Mouse (Mus musculus) adrenal gland, adult 2 months (tissue): Measurements from ENCODE around the gene Chic2. TPM values are rescaled to one million over a fixed set of nuclear protein-coding genes. Genes with fewer than 3 reads are reported as not detected.

Experiments
- DNase-seq: peaks from one replicate; pipeline ENCODE4 v3.0.0; 2021
- polyA plus RNA-seq: library from polyadenylated mRNA; depleted of rRNA; stranded (reverse); fragments of >200 nt; gene quantifications from 2 replicates; pipeline ENCODE4 v1.2.3, GENCODE M21; 2012; rRNA removed
- total RNA-seq, 2 experiments: library from RNA; stranded (reverse); gene quantifications; 2 replicates each; pipeline ENCODE4 v1.2.3; 2021

Chic2 gene
- total and polyA plus RNA-seq, 3 experiments = 1.1 to 32.2 (median 25.6) TPM

- DNase-seq = peak; percentile 94
Observed at GRCm38 (mm10) chr5:74974726-74975411, 69.7 kb downstream of the Chic2 start.

DNA sequence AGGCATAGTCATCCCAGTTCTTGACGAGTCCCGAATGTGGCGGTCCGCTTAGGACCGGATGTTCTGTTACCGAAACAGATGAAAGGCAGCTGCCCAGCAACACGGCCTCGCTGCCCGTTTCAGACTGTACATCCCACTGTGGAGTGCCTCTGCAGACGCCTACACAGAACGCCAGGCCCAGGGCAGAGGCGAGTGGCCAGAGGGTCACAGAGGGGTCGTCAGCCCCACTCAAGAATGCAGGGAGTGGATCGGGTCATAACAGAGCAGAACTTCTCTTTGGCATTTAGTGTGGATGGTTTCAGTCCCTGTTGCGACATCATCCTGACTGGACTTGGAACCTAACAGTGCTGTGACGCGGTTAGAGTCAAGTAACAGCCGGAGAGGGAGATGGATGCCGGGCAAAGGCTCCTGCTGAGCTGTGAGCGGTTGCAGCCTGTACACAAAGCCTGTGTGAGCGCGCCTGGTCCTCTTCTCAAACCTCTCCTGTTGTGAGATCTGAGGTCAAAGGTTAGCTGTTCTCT lies 70.5 kb downstream of the Chic2 start:
- DNase-seq = peak; percentile 65

- DNase-seq = no peak
Observed at GRCm38 (mm10) chr5:74971418-74971817, 73.2 kb downstream of the Chic2 start.

DNA sequence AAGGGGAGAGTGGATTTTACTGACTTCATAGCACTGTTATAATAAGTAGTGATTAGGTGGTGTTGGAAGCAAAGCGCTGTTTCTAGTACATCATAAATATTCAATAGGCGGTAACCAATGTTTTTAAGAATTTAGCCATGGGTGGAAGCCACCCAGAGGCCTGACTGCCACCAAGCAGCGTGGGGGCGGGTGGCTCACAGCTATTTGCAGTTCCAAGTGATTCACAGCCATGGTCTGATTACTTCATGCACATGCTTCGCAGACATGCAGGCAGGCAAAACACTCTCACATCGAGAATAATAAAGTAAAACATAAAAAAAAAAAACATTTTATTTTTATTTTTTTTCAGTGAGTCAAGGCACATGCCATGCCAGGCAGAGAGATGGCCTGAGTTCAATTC lies 75.2 kb downstream of the Chic2 start:
- no peak for DNase-seq

GRCm38 (mm10) chr5:74967882-74968281 lies 76.7 kb downstream of the Chic2 start:
- no peak for DNase-seq

DNA sequence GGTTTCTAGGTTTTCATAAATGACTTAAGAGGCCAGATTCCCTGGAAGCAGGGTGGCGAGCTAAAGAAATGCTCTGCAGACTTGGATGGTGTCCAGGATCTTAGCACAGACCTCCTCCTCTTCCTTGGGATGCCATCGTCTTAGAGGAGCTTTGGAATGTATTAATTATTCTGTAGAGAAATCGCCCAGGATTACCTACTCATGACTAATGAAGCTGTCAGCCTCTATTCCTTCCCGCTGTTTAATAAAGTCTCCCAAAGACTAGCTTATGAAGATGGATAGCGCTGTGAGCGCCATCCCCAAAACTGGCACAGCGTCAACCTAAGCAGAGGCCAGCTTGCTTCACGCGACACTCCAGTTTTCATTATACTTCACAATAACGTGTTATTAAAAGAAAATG lies 77.7 kb downstream of the Chic2 start:
- DNase-seq = no peak

DNA sequence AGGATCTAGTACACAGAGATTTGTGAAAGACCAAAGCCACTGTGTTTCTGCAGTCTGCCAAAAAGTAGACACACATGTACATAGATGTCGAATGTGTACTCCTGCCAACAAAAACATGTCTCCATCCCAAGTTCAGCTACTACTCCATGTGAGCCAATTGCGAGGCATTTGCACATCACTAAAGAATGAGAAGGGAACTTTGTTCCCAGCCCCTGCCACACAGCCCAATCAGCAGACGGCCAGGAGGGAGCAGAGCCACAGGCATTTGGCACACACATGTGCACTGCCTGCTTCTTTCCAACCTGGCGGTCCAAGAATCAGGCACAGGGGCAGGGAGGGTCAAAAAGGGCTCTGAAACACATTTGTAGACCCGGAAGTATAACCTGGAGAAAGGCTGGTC lies 81.8 kb downstream of the Chic2 start:
- DNase-seq = no peak

DNA sequence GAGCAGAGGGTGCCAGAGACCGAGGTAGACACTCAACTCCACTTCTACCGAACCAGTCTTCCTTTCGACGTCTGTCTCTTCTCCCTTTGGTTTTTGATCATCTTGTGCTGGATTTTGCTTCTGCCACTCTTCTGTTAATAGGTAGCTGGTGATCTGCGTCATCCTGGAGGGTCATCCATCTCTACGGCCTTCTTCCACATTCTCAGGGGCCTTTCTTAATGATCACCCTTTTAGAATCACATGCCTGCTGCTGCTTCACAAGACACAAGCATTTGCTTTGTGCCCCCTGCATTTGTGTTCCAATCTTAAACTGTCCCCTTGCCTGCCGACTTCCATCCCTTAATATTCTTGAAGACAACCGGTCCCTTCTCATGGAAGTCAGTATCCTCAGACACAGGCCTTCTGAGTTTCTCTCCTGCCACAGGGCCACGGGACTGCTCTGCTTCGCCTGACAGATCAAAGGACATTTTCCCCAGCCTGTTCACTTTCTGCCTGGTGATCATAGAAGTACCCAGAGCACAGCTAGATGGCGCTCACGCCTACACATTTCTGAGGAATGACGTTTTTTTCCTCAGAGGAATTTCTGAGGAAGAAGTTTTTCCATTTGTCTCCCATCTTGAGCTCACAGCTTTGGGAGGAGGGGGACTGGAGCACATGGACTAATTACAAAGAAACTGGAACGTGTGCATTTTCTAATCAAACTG lies 83.6 kb downstream of the Chic2 start:
- peak; percentile 49 for DNase-seq

DNA sequence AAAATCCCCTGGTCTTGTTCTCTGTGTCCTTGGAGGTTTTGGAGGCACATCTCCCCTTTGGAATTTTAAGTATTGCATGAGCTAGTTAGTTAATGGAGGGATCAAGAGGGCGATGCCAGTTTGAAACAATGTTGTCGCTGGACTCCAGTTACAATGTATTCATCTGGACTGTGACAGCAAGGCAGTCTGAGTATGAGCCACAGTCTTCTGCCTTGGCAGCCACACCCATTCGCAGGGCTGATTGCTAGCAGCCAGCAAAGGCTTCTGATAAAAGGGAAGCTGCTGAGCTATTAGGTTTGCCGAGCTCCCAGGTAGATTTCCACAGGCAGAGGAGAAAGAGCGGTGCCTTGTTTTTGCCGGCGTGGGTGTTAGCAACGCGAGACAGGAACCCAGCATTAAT lies 84.3 kb downstream of the Chic2 start:
- no peak for DNase-seq

DNA sequence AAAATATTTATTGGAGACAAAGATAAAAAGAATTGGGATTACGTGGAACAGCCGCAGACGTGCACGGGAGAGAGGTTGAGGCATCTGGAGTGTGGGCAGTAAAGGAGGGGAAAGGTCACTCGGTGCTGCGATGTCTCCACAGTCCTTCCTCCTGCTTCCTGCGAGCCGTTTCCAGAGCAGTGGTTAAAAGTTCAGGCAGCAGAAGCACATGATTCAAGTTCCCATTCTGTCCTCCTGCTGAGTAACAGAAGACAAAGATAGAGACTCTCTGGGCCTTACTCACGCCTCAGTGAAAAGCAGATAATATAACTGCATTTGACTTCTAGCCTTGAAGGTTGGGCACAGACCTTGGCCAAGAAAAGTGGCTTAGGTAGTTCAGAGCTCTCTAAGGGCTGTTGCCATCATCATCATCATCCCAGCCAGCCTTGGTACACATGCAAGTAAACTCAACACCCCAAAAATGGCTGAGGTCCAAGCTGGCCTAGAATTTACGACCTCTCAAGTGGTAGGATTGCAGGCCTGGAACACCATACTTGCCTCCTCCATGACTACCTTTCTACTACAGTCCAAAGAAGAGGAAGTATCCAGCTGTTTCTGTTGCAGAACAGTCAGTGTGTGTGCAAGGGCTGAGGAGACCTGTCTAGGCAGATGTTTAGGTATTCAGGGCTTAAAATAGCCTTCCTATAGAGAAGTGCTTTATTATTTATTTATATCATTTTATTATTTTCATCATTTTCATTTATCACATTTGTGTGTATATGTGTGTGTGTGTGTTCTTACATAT lies 87.1 kb downstream of the Chic2 start:
- DNase-seq = no peak

DNA sequence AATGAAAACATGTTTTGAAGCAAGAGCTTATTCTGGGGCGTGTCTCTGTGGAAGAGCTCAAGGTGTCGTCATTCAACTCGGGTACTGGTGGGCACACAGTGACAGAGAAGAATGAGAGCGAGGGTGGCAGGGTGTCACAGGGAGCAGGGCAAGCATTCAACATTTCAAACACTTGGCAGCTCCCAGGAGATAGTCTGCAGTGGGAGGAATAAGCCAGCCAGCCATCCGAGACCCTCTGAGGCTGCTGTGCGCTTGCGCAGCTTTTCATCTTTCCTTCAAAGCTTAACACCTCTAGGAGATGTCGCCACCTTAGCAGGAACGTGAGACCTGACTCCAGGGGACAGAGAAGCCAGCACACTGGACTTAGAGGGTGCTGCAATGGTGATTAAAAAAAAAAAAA lies 88.2 kb downstream of the Chic2 start:
- DNase-seq = no peak

GRCm38 (mm10) chr5:74955565-74955964 lies 89.0 kb downstream of the Chic2 start:
- DNase-seq = no peak

DNA sequence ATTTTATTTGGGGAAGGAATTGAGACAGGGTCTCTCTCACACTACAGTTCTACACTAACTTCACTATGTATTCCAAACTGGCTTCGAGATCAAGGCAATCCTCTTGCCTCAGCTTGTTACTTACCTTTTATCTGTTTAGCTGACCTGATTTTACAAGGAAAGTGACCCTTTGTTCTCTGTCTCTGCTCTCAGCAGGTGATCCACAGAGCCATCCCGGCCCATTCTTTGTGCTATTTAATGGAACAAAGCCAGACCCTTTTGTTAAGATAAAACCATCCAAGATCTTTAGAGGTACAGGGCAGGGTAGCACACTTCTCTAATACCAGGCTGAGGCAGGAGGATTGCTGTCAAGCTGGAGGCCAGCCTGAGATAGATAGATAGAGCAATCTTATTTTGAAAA lies 91.6 kb downstream of the Chic2 start:
- DNase-seq = no peak

GRCm38 (mm10) chr5:74951375-74951774 lies 93.2 kb downstream of the Chic2 start:
- DNase-seq = no peak

DNA sequence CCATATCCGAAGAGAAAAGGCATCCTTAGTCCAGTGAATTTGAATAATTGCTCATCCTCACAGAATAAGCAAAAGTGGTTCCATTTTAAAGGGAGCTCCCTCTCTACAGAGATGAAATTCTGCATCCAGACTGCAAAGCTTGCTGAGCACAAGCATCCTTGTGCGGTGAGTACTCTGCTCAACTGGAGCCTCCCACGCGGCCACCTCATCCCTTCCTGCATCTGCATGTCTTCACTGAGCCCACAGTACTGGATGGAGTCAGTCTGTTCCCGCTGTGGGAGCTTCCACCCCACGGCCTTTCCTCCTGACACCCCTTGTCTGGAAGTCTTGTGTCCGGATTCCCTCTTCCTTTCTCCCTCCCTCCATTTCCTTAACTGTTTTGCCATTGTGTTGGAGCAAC lies 95.3 kb downstream of the Chic2 start:
- DNase-seq = no peak

- no peak for DNase-seq
Observed at GRCm38 (mm10) chr5:74948482-74948881, 96.1 kb downstream of the Chic2 start.

Other genes with a start within 250 kb of the Chic2 start
- gene Gsx2, start 30.8 kb upstream of the Chic2 start, total RNA-seq = not detected
- gene Gsx2, start 30.8 kb upstream of the Chic2 start, polyA plus RNA-seq = not detected in 2 replicates
- 10 to 100 TPM; 30.2 to 41.5 TPM for gene Pdgfra, start 107.5 kb upstream of the Chic2 start, total RNA-seq
- gene Pdgfra, start 107.5 kb upstream of the Chic2 start, polyA plus RNA-seq = 4.5 and 5.0 TPM in 2 replicates